Mouse (Mus musculus) liver (tissue): Measurements from ENCODE around the gene Cep350.

ENCODE experiments used
- DNase-seq: peaks from one replicate; pipeline ENCODE4 v3.0.0-alpha.2; 2020; ENCODE audit warnings: mixed read lengths

Gene Cep350

DNA sequence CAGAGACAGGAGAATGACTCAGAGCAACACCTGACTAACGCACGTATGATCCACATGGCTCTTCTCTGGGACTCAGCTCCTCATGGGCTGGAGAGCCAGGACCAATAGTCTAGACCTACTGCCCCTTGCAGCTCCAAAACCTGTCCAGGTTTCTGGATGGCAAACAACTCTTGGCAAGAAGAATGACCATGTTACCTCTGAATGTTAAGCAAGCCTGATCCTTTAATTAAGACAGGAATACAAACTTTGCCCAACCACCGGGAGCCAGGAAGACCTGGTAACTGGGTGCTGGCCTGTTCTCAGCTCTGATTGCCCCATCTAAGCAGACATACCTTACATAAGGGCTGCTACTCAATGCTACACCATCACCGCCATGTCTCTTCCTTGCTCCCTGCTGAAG lies 164.8 kb downstream of the Cep350 start:
- DNase-seq: no peak

DNA sequence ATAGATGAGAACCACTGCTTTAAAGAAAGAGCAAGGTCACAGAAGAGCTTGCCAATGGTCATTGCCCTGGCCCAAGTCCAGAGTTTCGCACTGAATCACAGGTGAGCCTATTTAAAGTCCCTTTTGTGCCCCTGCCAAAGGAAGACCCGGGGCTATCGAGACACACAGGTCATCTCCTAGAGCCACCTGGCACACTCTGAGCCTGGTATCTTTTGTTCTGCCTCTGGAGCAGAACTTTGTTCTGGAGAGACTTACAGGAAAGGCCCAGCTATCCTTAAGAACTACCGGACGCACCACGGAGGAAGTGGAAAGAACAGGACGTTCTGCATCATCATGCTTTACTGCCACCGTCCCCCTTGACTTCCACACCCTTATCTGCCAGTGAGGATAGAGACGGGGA lies 167.4 kb downstream of the Cep350 start:
- no peak for DNase-seq

DNA sequence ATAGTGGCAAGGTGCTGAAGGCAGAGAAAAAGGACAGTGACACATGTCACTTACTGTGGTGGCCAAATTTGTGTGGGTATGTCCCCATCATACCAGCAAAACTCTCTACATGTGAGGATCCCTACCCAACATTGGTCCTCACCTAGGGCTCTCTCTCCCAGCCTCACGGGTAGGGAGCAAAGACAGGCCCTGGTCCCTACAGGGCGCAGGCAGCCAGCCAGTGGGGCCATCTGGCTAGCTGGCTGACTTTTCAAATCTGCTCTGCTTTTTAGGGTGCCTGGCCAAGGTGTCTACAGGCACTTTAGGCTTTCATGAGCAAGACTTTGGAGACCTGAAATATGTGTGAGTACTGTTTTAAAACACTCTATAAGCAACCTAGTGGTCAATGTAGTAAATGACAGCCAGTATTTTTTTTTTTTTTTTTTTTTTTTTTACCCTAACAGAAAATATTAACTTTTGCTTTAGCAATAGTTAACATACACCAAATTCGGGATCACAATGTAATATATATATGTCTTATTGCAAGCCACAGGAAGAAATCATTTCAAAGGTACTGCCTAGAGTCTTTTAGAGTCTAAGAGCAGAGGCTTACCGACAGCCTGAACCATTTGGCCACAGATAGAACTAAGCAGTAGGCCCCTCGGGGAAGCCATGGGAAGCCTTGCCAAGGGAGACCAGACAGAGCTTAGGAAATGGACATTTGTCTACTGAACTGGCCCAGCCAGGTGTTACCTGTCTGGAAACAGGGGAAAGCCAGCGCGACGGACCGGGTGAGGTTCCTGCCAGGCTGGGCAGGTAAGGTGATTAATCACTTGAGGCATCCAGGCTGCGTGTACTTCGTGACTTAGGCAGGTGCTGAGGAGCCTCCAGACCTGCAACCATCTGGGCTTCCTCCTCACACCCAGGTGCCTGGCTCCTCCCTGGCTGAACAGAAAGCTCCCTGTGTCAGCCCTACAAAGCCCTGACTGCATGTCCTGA lies 171.8 kb downstream of the Cep350 start:
- no peak for DNase-seq

GRCm38 (mm10) chr1:155798000-155798399 lies 175.1 kb downstream of the Cep350 start:
- no peak for DNase-seq

DNA sequence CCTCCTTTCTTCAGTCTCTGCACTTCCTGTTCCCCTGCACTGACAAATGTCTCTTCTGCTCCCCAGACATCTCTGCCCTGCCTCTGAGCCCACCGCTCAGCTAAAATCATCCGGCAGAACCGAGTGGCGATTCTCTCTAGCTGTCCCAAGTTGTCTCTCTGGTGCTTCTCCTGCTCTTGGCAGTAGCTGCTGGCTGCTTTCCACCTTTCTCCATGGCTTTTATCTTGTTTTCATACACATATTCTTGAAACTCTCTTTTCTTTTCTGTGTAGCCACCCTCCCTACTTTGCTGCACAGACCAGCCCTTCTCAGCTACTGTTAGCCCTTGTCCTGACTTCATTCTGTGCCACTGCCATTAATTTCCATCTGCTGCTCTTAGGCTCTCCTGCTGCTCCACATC lies 175.6 kb downstream of the Cep350 start:
- DNase-seq: no peak

GRCm38 (mm10) chr1:155796757-155797405 lies 176.2 kb downstream of the Cep350 start:
- DNase-seq: peak; percentile 31

DNA sequence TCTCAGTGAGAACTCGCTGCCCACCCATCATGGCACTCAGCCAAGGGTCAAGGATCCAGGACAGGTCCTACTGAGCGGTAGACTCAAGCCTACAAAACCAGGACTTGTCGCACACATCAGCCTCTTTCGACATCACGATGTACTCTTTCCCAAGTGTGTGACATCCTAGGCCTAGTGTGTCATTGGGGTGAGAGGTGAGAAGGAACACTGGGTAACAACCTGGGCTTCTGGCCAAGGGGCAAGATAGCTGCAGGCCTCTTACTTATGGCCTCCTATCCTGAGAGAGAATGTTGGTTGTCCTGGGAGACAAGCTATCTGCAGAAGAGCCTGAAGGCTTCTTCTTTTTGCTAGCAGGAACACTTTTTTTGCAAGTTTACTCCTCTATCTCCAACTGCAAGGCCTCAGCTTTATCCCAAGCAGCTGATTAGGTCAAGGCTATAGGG lies 177.2 kb downstream of the Cep350 start:
- DNase-seq: no peak
